12 mouse cellular contexts compared by ENCODE assay signal in the genomic region with DNA sequence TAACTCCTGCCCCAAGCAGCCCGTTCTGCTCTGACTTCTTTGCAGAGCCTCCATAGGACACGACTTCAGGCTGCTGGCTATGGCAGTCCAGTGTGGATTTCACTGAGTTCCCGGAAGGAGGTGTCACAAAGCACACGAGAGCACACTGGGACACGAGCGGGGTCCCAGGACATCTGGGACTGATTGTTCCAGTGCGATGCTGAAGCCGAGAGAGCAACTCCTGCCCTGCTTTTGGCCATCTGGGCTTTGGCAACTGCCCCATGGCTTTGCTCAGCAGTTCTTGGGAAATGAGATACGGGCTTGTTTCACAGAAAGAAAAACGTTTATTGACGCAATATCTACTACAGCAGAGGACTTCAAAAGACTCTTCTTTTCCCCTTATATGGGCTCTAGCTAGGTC. TPM values are rescaled to one million over a fixed set of nuclear protein-coding genes. Genes with fewer than 3 reads are reported as not detected.
DNase-seq lines count a peak whose midpoint lies in the region; ATAC-seq lines count a peak whose summit lies in the region.
"Had no signal": no experiment of that assay in that cellular context is flagged by ENCODE, and none has a peak within 500 bp of the region (broad histone marks: within the 10 kb centered on the region; RNA-seq: fewer than 3 reads in every experiment).

No protein-coding gene starts in this region.

- no peaks in the 10 kb centered on the region for H3K27me3 ChIP-seq in heart, embryonic 10.5 days (ENCODE audit: insufficient read depth, poor library complexity, severe bottlenecking)
- H3K27me3 ChIP-seq in forebrain, embryonic 15.5 days = no peaks in the 10 kb centered on the region

- no peak overlapping the region for H3K4me3 ChIP-seq in heart, embryonic 10.5 days
- no peak overlapping the region for H3K4me3 ChIP-seq in forebrain, embryonic 15.5 days

- H3K36me3 ChIP-seq in heart, embryonic 10.5 days = no peaks in the 10 kb centered on the region
- H3K36me3 ChIP-seq in forebrain, embryonic 15.5 days = no peaks in the 10 kb centered on the region

- no peaks in the 10 kb centered on the region for H3K9me3 ChIP-seq in heart, embryonic 10.5 days
- H3K9me3 ChIP-seq in forebrain, embryonic 15.5 days = no peaks in the 10 kb centered on the region

- no peaks in the 10 kb centered on the region for H3K4me1 ChIP-seq in heart, embryonic 10.5 days
- H3K4me1 ChIP-seq in forebrain, embryonic 15.5 days = no peaks in the 10 kb centered on the region

- no peak overlapping the region for H3K4me2 ChIP-seq in forebrain, embryonic 15.5 days (replicated peaks)

- WGBS in heart, embryonic 10.5 days = 60% methylated on average over 11 of the region's 11 CpGs
- 85% methylated on average over 11 of the region's 11 CpGs for WGBS in forebrain, embryonic 15.5 days

- DNase-seq in heart, adult 11 months = peak; percentile 96
- no peak for DNase-seq in heart, embryonic 10.5 days (ENCODE audit: low spot score)
- peak; percentile 2 for DNase-seq in embryo, embryonic 9.5 days (ENCODE audit: extremely low spot score)
- DNase-seq in heart, postnatal 10 days = peak; percentile 39 to 50
- peak; percentile 50 for DNase-seq in lung, postnatal 10 days
- no peak for DNase-seq in right cerebral cortex, adult 2 months (ENCODE audit: low spot score in 2 of 2)
- no peak for DNase-seq in frontal cortex, postnatal 14 days (ENCODE audit: low spot score in 2 of 2)
- DNase-seq: cerebellum, adult 11 months had no signal

- no peak overlapping the region for H3K27ac ChIP-seq in heart, embryonic 10.5 days
- no peak overlapping the region for H3K27ac ChIP-seq in forebrain, embryonic 15.5 days (replicated peaks)
- H3K27ac ChIP-seq: macrophage had no signal

- intact Hi-C loops in heart, postnatal 10 days (cut with DNase I) = no loop called here

- H3K9ac ChIP-seq in forebrain, embryonic 15.5 days (replicated peaks) = no peak overlapping the region

- ATAC-seq in forebrain, embryonic 15.5 days (replicated peaks) = no peak

RNA-seq across cellular contexts. Expression of gene Rad1, which starts 20.3 kb away (rescaled TPM):
- polyA plus RNA-seq in heart, embryonic 10.5 days (2016; fragmentation: Nextera tagmentation; extraction: Ambion mirVana) = 29.1 and 35.8 TPM in 2 replicates
- 1 to 10 TPM; 6.6 to 8.9 TPM for total RNA-seq in heart, postnatal 10 days (2021)
- polyA plus RNA-seq in forebrain, embryonic 15.5 days (2015; fragmentation: Nextera tagmentation; extraction: Ambion mirVana) = 30.0 and 35.5 TPM in 2 replicates

RNA-seq across cellular contexts. Expression of gene Brix1, which starts 20.4 kb away (rescaled TPM):
- 86.2 and 127 TPM in 2 replicates for polyA plus RNA-seq in heart, embryonic 10.5 days (2016; fragmentation: Nextera tagmentation; extraction: Ambion mirVana)
- total RNA-seq in heart, postnatal 10 days (2021) = 10 to 100 TPM; 23.3 to 25.3 TPM
- 78.5 and 79.3 TPM in 2 replicates for polyA plus RNA-seq in forebrain, embryonic 15.5 days (2015; fragmentation: Nextera tagmentation; extraction: Ambion mirVana)

RNA-seq across cellular contexts. Expression of gene Dnajc21, which starts 35.8 kb away (rescaled TPM):
- 9.0 and 9.8 TPM in 2 replicates for polyA plus RNA-seq in heart, embryonic 10.5 days (2016; fragmentation: Nextera tagmentation; extraction: Ambion mirVana)
- total RNA-seq in heart, postnatal 10 days (2021) = 10 to 100 TPM; 18.7 to 21.6 TPM
- 9.7 and 9.9 TPM in 2 replicates for polyA plus RNA-seq in forebrain, embryonic 15.5 days (2015; fragmentation: Nextera tagmentation; extraction: Ambion mirVana)

RNA-seq across cellular contexts. Expression of gene Ttc23l, which starts 52.4 kb away (rescaled TPM):
- not detected in 2 replicates for polyA plus RNA-seq in heart, embryonic 10.5 days (2016; fragmentation: Nextera tagmentation; extraction: Ambion mirVana)
- not detected for total RNA-seq in heart, postnatal 10 days (2021)
- not detected in 2 replicates for polyA plus RNA-seq in forebrain, embryonic 15.5 days (2015; fragmentation: Nextera tagmentation; extraction: Ambion mirVana)
- polyA plus RNA-seq: macrophage; neural tube, embryonic 14.5 days; stomach, embryonic 14.5 days had no signal

Comparison
In these comparisons a context has a peak if more than half of its experiments do, and no peak if none do; other contexts are left out.
1. DNase-seq: peak in heart, adult 11 months (single experiment), embryo, embryonic 9.5 days (single experiment), heart, postnatal 10 days (2 of 2) and lung, postnatal 10 days (single experiment); none in heart, embryonic 10.5 days (single experiment), right cerebral cortex, adult 2 months (0 of 2) and frontal cortex, postnatal 14 days (0 of 2).